Mouse (Mus musculus) urinary bladder, postnatal 25 days (tissue): Measurements from ENCODE around the gene Pknox1.

Source experiments
- DNase-seq: peaks from one replicate; pipeline ENCODE4 v3.0.0; 2022; ENCODE audit warnings: low spot score

Gene Pknox1

GRCm38 (mm10) chr17:31652152-31652551, 87.6 kb downstream of the Pknox1 start:
- no peak for DNase-seq

- no peak for DNase-seq
Measured at GRCm38 (mm10) chr17:31653277-31653676, 88.7 kb downstream of the Pknox1 start.

GRCm38 (mm10) chr17:31655366-31655765, 90.8 kb downstream of the Pknox1 start:
- no peak for DNase-seq

- DNase-seq: no peak
Measured at GRCm38 (mm10) chr17:31656682-31657081, 92.1 kb downstream of the Pknox1 start.
